Mouse (Mus musculus) embryonic facial prominence, embryonic 11.5 days (tissue): ENCODE measurements at regions not wholly inside any gene's neighbourhood (a gene's known extent, or its start where the extent isn't known, plus 50 kb on each side); places are given as distances from the start of the nearest gene placed in this dataset.

Experiments used
- ATAC-seq: fragments of 200-750 bp; cut with Nextera tagmentation; replicated peaks from 2 replicates; pipeline ENCODE4 v1.8.0; 2017; ENCODE audit warnings: low read depth; ENCODE audit not compliant: insufficient number of reproducible peaks, low FRiP score, low TSS enrichment
- DNase-seq: peaks from one replicate; pipeline ENCODE4 v3.0.0-alpha.2; 2015; ENCODE audit warnings: low spot score
- H3K27ac ChIP-seq: fragments of 300-500 bp; sonication (generic); replicated peaks from 2 replicates; pipeline ENCODE4 v1.5.1; 2014; ENCODE audit warnings: mild to moderate bottlenecking, low read depth, low read length, control low read depth
- H3K27me3 ChIP-seq: fragments of 300-500 bp; sonication (generic); 2 replicates; pipeline ENCODE4 v1.6.1; 2014; ENCODE audit warnings: mild to moderate bottlenecking, low read length, moderate library complexity, mixed read lengths; ENCODE audit not compliant: control insufficient read depth, insufficient read depth
- H3K36me3 ChIP-seq: fragments of 300-500 bp; sonication (generic); replicated peaks from 2 replicates; pipeline ENCODE4 v1.6.1; 2014; ENCODE audit warnings: low read depth, mild to moderate bottlenecking, low read length, moderate library complexity, mixed read lengths; ENCODE audit not compliant: control insufficient read depth, insufficient read depth
- H3K4me1 ChIP-seq: fragments of 300-500 bp; sonication (generic); 2 replicates; pipeline ENCODE4 v1.6.1; 2014; ENCODE audit warnings: low read length, mixed read lengths; ENCODE audit not compliant: control insufficient read depth, insufficient read depth
- H3K4me2 ChIP-seq: fragments of 300-500 bp; sonication (generic); 2 replicates; pipeline ENCODE4 v1.6.1; 2014; ENCODE audit warnings: low read depth, mild to moderate bottlenecking, control low read depth, low read length, moderate library complexity
- H3K4me3 ChIP-seq: fragments of 300-500 bp; sonication (generic); 2 replicates; pipeline ENCODE4 v1.5.1; 2014; ENCODE audit warnings: low read depth, low read length, control low read depth
- H3K9ac ChIP-seq: fragments of 300-500 bp; sonication (generic); replicated peaks from 2 replicates; pipeline ENCODE4 v1.6.1; 2014; ENCODE audit warnings: mild to moderate bottlenecking, control low read depth, low read length
- H3K9me3 ChIP-seq: fragments of 300-500 bp; sonication (generic); replicated peaks from 2 replicates; pipeline ENCODE4 v1.6.1; 2016; ENCODE audit warnings: mild to moderate bottlenecking, low read length, inconsistent platforms, mixed read lengths; ENCODE audit not compliant: control insufficient read depth
- WGBS: fragments of 180-500 bp; shearing (Covaris S2); extraction: QIAGEN DNeasy Blood & Tissue Kit; methylation state at CpG from one replicate; pipeline ENCODE4 v1.1.7; 2014; 5-methylcytosine and 5-hydroxymethylcytosine counted together

DNA sequence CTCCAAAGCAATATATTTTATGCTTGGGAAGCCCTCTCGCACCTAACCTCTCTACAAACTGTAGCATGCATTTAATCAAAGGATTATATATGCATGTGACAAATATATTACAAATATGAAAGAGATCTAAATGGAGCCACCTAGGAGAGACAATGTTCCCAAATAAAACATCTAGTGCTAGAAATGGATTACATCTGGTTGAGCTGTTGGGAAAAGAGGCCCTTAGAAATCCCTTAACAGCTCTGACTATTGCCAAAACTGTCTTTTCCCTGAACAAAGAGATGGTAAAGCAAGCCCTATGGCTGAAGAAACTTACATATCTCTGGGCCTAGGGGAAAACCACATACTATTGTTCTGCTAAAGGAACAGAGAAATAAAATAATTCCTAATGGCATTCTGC is 369.8 kb upstream of the Map3k7 start:
- no peaks in the 10 kb centered on the region for H3K4me1 ChIP-seq
- no peak overlapping the region for H3K4me3 ChIP-seq
- H3K27ac ChIP-seq = no peak overlapping the region
- DNase-seq (no peak), ATAC-seq (no peak)
- H3K9ac ChIP-seq = no peak overlapping the region
- H3K9me3 ChIP-seq = no peaks in the 10 kb centered on the region
- H3K4me2 ChIP-seq = no peak overlapping the region
- no peaks in the 10 kb centered on the region for H3K27me3 ChIP-seq
- H3K36me3 ChIP-seq = no peaks in the 10 kb centered on the region
- 95% methylated on average over 1 of the region's 1 CpGs for WGBS

DNA sequence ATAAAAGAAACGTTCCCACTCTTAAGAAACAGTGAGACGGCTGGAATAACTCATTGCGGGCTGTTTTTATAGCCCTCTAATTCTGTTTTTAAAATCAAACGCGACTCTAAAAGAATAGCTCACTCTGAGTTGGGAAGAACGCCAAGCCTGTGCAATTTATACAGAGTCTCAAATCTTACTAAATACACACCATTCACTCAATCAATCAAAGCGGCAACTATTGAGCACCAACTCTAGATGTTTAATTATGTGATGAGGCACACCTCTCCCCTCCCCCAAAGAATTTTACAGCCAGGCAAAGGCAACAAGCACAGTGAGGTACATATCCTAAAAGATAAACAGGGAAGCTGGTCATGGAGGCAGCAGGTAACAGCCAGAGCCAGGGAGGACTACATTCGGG is 362.4 kb upstream of the Map3k7 start:
- DNase-seq (no peak), ATAC-seq (no peak)
- no peaks in the 10 kb centered on the region for H3K4me1 ChIP-seq
- no peak overlapping the region for H3K4me3 ChIP-seq
- no peaks in the 10 kb centered on the region for H3K9me3 ChIP-seq
- H3K27me3 ChIP-seq = no peaks in the 10 kb centered on the region
- H3K36me3 ChIP-seq = no peaks in the 10 kb centered on the region
- no peak overlapping the region for H3K9ac ChIP-seq
- WGBS = 70% methylated on average over 8 of the region's 8 CpGs
- no peak overlapping the region for H3K4me2 ChIP-seq
- H3K27ac ChIP-seq = no peak overlapping the region

DNA sequence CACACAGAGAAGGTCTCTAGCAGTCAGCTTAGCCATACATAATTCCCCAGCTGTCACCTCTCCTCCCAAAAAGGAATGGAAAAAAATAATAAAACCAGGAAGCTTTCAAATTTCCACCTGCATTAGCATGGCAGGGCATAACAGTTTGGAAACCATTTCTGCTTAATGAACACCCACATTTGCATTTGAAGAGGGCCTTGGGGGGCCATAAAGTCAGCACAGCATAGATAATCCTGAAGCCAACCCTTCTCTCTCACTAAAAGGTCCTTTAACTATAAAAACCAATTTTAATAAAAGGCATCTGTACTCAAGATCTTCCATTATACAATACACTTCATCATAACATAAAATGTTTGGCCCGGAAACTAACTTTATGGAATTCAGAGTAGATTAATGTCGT is 360.1 kb upstream of the Map3k7 start:
- WGBS = 93% methylated on average over 2 of the region's 2 CpGs
- H3K9ac ChIP-seq = no peak overlapping the region
- DNase-seq = no peak
- no peak overlapping the region for H3K4me2 ChIP-seq
- no peak for ATAC-seq
- no peaks in the 10 kb centered on the region for H3K36me3 ChIP-seq
- no peaks in the 10 kb centered on the region for H3K9me3 ChIP-seq
- no peaks in the 10 kb centered on the region for H3K4me1 ChIP-seq
- H3K4me3 ChIP-seq = no peak overlapping the region
- H3K27me3 ChIP-seq = no peaks in the 10 kb centered on the region
- no peak overlapping the region for H3K27ac ChIP-seq

DNA sequence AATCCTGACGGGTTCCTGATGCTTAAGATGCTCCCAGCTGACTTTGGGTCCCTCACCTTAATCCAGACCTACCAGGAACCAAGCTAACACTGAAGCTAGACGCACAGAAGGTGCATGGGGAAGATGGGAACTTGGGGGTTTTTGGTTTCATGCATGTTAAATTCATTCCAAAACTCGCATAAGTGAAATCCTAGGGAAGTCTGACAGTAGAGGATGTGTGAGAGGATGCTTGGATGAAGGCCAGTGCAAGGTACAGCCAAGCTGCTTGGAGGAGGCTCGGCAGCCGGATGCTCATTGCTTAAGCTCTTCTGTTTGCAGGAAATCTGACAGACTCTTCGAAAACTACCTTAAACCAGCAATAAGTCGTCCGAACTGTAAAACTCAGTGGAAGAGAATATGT is 355.1 kb upstream of the Map3k7 start:
- Histone ChIP-seq H3K4me1 (no peaks in the 10 kb centered on the region), H3K9me3 (no peaks in the 10 kb centered on the region), H3K36me3 (no peaks in the 10 kb centered on the region), H3K9ac (no peak overlapping the region), H3K27me3 (no peaks in the 10 kb centered on the region), H3K27ac (no peak overlapping the region), H3K4me2 (no peak overlapping the region), H3K4me3 (no peak overlapping the region)
- ATAC-seq = no peak
- DNase-seq = no peak
- 80% methylated on average over 8 of the region's 8 CpGs for WGBS

DNA sequence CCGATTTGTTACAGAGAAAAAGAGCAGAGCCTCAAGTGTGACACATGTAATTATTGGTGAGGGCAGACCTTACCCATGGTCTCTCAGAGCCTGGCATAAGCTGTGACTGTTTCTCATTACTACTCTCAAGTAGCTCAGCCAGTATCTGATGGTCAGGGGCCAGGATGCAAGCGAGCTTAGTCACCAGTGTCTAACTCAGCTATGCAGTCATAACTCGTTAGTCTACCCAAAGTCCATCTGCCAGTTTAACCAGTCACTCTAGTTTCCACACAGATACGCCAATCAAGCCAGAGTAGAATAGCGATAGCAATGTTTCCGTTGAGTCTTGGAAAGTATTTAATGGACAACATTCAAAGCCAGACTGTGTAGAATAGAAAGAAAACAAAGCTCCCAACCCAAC is 354.3 kb upstream of the Map3k7 start:
- no peak for ATAC-seq
- H3K9me3 ChIP-seq = no peaks in the 10 kb centered on the region
- no peaks in the 10 kb centered on the region for H3K27me3 ChIP-seq
- H3K4me2 ChIP-seq = no peak overlapping the region
- no peak overlapping the region for H3K4me3 ChIP-seq
- no peak overlapping the region for H3K9ac ChIP-seq
- no peak overlapping the region for H3K27ac ChIP-seq
- no peaks in the 10 kb centered on the region for H3K4me1 ChIP-seq
- WGBS = 65% methylated on average over 6 of the region's 6 CpGs
- no peak for DNase-seq
- H3K36me3 ChIP-seq = no peaks in the 10 kb centered on the region

DNA sequence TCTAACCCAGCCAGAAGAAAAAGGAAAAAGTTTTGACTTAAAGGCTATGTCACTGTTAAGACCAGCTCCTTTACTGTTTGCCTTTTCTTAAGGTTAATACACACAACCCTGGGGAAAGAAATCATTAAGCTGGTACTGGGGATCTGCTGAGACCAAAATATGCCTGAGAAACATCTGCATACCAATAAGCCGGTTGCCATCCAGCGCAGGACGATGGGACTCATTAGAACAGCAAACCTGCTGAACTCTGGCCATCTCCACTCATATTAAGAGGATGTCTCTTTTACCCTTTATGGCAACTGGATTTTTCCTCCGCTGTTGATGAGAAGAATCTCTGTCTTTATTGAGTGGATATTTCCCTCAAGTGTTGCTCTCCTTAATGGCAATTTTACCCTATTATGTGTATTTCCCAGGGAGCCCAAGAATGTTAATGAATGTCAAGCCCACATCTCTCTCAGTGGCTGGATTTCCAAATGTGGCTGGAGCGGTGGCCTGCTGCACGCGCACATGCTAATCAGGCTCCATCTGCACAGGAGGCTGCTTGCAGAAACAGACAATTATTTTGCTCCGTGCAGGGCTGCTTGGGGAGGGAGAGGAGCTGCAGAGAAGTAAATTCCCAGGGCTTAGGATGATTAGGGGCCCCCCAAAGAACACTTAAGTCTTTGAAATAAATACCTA is 351.6 kb upstream of the Map3k7 start:
- peak; percentile 87 for ATAC-seq
- no peak overlapping the region for H3K9ac ChIP-seq
- H3K4me3 ChIP-seq = no peak overlapping the region
- no peaks in the 10 kb centered on the region for H3K36me3 ChIP-seq
- no peaks in the 10 kb centered on the region for H3K9me3 ChIP-seq
- no peak overlapping the region for H3K4me2 ChIP-seq
- H3K27me3 ChIP-seq = no peaks in the 10 kb centered on the region
- peak; percentile 63 for DNase-seq
- no peak overlapping the region for H3K27ac ChIP-seq
- 22% methylated on average over 8 of the region's 8 CpGs for WGBS
- H3K4me1 ChIP-seq = no peaks in the 10 kb centered on the region

DNA sequence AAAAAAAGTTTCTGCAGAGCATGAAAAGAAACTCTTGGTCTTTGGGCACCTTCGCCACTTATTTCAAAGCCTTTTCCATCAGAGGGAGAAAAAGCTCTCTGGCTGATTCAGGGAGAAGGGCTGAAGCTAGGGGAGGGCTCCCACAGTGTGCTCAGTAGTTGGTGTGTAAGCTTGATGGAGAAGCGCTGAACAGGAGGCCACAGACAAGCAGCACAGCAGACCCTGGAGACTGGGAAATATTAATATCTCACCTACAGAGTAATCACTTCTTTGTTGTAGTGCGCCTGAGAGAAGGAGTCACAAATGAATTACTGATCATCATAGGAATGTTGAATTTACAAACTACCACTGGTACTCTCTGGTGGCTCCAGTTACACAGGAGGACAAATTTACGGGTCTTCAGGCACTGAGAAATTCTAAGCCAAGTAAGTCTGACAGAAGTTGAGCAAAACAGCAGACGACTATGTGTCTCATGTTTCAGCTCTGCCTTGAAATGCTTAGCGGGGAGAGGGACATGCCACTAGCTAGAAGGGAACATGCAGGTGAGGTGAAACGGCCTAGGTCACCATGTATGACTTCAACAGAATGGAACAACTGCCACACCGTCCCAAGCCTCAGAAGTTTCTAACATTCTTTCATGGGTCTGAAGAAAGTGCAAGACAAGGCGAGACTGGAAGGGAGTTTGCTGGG is 350.9 kb upstream of the Map3k7 start:
- no peaks in the 10 kb centered on the region for H3K36me3 ChIP-seq
- WGBS = 35% methylated on average over 9 of the region's 9 CpGs
- H3K27me3 ChIP-seq = no peaks in the 10 kb centered on the region
- no peaks in the 10 kb centered on the region for H3K4me1 ChIP-seq
- no peak overlapping the region for H3K4me3 ChIP-seq
- H3K27ac ChIP-seq = 0 out of 2 replicates have a peak overlapping the region, but pooled peaks have one; percentile 47
- DNase-seq (peak; percentile 47), ATAC-seq (peak; percentile 66; the same call in 1 of the 2 replicates)
- H3K9ac ChIP-seq = no peak overlapping the region
- no peak overlapping the region for H3K4me2 ChIP-seq
- H3K9me3 ChIP-seq = no peaks in the 10 kb centered on the region

DNA sequence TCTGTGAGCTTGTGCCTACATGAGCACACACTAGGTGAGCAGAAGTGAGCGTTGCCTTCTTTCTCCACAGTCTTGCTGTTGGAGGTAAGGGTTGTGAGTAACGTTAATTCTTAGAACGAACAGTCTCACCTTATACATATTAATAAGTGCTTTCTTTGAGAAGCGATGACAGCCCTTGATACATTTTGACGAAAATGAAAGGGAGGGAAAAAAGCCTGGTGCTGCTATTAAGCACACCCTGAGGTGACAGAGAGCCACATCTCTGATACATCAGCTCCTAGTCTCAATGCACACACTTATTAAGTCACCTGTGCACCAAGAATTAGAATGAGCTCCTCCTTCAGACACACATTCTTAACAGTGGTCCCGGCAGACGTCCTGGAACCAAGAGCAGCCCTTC is 346.3 kb upstream of the Map3k7 start:
- ATAC-seq = no peak
- 80% methylated on average over 7 of the region's 7 CpGs for WGBS
- Histone ChIP-seq H3K9me3 (no peaks in the 10 kb centered on the region), H3K4me3 (no peak overlapping the region), H3K9ac (no peak overlapping the region), H3K27ac (no peak overlapping the region), H3K4me1 (no peaks in the 10 kb centered on the region), H3K4me2 (no peak overlapping the region), H3K36me3 (no peaks in the 10 kb centered on the region), H3K27me3 (no peaks in the 10 kb centered on the region)
- DNase-seq = no peak
